Mouse (Mus musculus) forebrain, embryonic 13.5 days (tissue): ENCODE data around the gene Il10rb. TPM values are rescaled to one million over a fixed set of nuclear protein-coding genes. Genes with fewer than 3 reads are reported as not detected.

ENCODE experiments used
- ATAC-seq: fragments of 200-750 bp; cut with Nextera tagmentation; 2 replicates; pipeline ENCODE4 v1.8.0; 2017
- H3K27ac ChIP-seq: fragments of 300-500 bp; sonication (generic); 2 replicates; pipeline ENCODE4 v1.5.1; 2015; ENCODE audit warnings: inconsistent platforms, mild to moderate bottlenecking, moderate library complexity
- H3K27me3 ChIP-seq: fragments of 300-500 bp; sonication (generic); 2 replicates; pipeline ENCODE4 v1.6.1; 2015; ENCODE audit warnings: mild to moderate bottlenecking, inconsistent platforms
- H3K36me3 ChIP-seq: fragments of 300-500 bp; sonication (generic); 2 replicates; pipeline ENCODE4 v1.6.1; 2015; ENCODE audit warnings: mild to moderate bottlenecking, inconsistent platforms; ENCODE audit not compliant: poor library complexity, severe bottlenecking
- H3K4me1 ChIP-seq: fragments of 300-500 bp; sonication (generic); 2 replicates; pipeline ENCODE4 v1.6.1; 2015; ENCODE audit warnings: inconsistent platforms
- H3K4me2 ChIP-seq: fragments of 300-500 bp; sonication (generic); 2 replicates; pipeline ENCODE4 v1.6.1; 2015; ENCODE audit warnings: inconsistent platforms, mild to moderate bottlenecking, moderate library complexity
- H3K4me3 ChIP-seq: fragments of 300-500 bp; sonication (generic); 2 replicates; pipeline ENCODE4 v1.5.1; 2015; ENCODE audit warnings: mild to moderate bottlenecking, inconsistent platforms
- H3K9ac ChIP-seq: fragments of 300-500 bp; sonication (generic); 2 replicates; pipeline ENCODE4 v1.6.1; 2015; ENCODE audit warnings: mild to moderate bottlenecking, inconsistent platforms
- H3K9me3 ChIP-seq: fragments of 300-500 bp; sonication (generic); replicated peaks from 2 replicates; pipeline ENCODE4 v1.6.1; 2016; ENCODE audit warnings: inconsistent platforms
- WGBS: fragments of 180-500 bp; shearing (Covaris S2); methylation state at CpG from one replicate; pipeline ENCODE4 v1.1.7; 2015; 5-methylcytosine and 5-hydroxymethylcytosine counted together
- polyA plus RNA-seq: library from polyadenylated mRNA; unstranded; fragments of >200 nt; fragmentation: Nextera tagmentation; extraction: Ambion mirVana; gene quantifications from 2 replicates; pipeline ENCODE4 v1.2.1, GENCODE M21; 2015

The Il10rb gene
- polyA plus RNA-seq, 1 experiment from 2014 or later, result 5.9 TPM

DNA sequence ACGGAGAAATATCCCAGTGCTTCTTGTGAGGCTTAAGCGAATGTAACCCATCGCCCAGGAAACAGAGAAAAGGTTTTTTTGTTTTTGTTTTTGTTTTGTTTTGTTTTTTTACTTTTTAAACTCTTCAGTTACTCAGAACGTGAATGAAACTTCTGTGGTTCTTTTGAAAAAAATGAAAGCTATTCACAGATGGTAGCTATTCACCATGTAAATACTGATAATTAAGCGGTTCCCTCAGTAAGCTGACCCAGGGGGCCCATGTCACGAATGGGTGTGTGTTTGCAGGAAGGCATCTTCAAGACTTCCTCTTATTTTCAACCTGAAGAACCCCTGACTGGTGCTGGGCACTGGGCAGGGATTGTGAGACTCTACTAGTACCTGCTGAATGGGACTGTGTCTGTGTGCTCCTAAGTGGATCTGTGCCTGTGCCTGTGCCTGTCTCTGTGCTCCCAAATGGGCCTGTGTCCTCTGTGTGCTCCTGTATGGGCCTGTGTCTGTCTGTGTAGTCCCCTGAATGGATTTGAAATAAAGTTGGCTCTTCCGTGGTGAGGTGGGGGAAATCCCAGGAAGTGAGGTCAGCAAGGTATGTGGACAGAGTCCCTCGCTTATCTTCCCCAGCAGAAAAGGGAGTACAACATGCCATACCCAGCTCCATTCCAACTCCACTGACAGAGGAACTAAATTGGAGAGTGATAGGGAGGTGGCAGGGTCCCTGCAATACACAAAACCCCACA, 41.0 kb downstream of the Il10rb start:
- Histone ChIP-seq H3K27ac (no peak overlapping the region), H3K4me1 (no peaks in the 10 kb centered on the region), H3K4me2 (no peak overlapping the region), H3K27me3 (no peaks in the 10 kb centered on the region), H3K9ac (no peak overlapping the region), H3K9me3 (no peaks in the 10 kb centered on the region), H3K4me3 (no peak overlapping the region), H3K36me3 (no peaks in the 10 kb centered on the region)
- 71% methylated on average over 8 of the region's 8 CpGs for WGBS
- ATAC-seq, result no peak

DNA sequence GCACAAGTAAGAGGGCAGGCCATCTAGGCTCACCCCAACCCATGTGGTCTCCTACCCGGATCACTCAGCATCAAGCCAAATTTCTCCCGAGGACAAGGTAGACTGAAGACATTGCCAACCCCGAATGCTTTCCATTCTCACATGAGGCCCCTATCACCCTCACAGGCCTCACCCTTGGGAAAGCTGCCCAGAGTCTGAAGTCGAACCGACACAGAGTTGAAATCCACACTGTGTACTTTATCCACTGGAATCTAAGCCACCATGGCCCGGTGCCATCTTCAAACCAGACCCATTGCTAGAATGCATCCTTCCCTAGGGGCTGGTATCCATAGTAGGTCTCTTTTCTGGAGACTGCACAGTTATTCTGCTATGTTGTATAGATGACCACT, 41.5 kb downstream of the Il10rb start:
- Histone ChIP-seq H3K27me3 (no peaks in the 10 kb centered on the region), H3K9ac (no peak overlapping the region), H3K36me3 (no peaks in the 10 kb centered on the region), H3K4me2 (no peak overlapping the region), H3K27ac (no peak overlapping the region), H3K9me3 (no peaks in the 10 kb centered on the region), H3K4me3 (no peak overlapping the region), H3K4me1 (no peaks in the 10 kb centered on the region)
- 93% methylated on average over 6 of the region's 6 CpGs for whole genome bisulfite sequencing
- no peak for ATAC-seq

DNA sequence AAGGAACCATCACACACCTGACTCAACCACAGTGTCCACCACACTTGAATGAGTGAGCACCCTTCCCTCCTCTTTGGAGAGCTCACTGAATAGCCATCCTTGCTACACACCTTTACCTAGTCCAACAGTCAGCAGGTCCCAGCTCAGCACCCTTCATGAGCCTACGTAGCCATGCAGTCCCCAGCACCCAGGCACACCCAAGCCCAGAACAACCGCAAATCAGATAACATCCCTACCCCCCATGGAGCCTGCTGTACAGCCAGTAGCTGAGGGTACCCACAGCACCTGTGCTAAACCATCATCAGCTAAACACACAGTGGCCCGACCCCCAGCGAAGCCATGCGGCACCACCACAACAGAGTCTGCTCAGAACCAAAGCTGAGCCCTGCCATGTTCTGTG, 42.1 kb downstream of the Il10rb start:
- 94% methylated on average over 5 of the region's 5 CpGs for WGBS
- ATAC-seq, result no peak
- Histone ChIP-seq H3K27me3 (no peaks in the 10 kb centered on the region), H3K9me3 (no peaks in the 10 kb centered on the region), H3K36me3 (no peaks in the 10 kb centered on the region), H3K4me3 (no peak overlapping the region), H3K9ac (no peak overlapping the region), H3K4me1 (no peaks in the 10 kb centered on the region), H3K27ac (no peak overlapping the region), H3K4me2 (no peak overlapping the region)

DNA sequence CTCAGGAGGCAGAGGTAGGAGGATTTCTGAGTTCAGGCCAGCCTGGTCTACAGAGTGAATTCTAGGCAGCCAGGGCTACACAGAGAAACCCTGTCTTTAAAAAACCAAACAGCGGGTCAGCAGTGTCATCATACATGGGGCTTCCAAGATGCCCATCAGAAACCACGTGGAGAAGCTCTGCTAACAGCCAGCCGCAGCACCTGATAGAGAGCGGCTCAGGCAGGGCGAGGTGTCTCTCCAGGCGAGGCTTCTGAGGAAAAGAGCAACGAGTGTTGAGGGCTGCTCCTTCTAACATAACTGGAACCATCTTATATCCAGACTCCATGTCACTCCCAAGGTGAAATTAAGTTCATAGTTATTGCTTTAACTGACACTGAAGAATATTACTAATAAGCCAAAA, 42.9 kb downstream of the Il10rb start:
- Histone ChIP-seq H3K36me3 (no peaks in the 10 kb centered on the region), H3K27ac (no peak overlapping the region), H3K4me1 (no peaks in the 10 kb centered on the region), H3K4me3 (no peak overlapping the region), H3K4me2 (no peak overlapping the region), H3K9me3 (no peaks in the 10 kb centered on the region), H3K27me3 (no peaks in the 10 kb centered on the region), H3K9ac (no peak overlapping the region)
- WGBS, result 86% methylated on average over 7 of the region's 7 CpGs
- ATAC-seq, result no peak

DNA sequence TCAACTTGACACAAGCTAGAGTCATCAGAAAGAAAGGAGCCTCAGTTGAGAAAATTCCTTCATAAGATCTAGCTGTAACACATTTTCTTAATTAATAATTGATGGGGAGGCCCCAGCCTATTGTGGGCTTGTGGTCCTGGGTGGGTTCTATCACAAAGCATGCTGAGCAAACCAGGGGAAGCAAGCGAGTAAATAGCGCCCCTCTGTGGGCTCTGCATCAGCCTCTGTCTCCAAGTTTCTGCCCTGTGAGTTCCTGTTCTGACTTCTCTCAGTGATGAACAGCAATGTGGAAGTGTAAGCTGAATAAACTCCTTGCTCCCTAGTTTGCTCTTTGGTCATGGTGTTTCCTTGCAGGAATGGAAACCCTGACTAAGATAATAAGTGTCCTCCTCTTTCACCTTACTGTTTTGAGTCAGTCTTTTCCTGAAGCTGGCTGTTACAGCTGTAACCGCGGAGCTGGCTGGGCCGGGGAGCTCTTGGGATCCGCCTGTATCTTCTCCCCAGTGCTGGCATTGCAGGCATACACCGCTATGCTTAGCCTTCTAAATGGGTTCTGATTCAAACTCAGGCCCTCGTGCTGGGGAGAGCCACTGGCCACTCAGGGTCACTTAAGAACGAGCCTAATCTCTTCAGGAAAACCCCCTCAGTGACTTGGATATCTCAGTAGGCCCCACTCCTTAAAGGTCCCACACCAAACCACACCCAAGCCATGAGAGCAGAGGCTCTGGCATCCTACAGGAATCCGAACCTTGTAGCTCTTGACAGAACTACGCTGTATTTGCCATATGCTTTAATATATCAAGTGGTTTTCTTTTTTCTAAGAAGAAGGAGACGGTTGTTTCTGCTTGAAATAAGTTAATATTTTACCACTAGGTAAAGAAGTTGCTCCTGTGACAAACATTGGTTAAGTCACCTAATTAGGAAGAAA, 44.4 kb downstream of the Il10rb start:
- Histone ChIP-seq H3K4me2 (no peak overlapping the region), H3K27me3 (no peaks in the 10 kb centered on the region), H3K9ac (no peak overlapping the region), H3K4me3 (no peak overlapping the region), H3K9me3 (no peaks in the 10 kb centered on the region), H3K36me3 (no peaks in the 10 kb centered on the region), H3K4me1 (no peaks in the 10 kb centered on the region), H3K27ac (no peak overlapping the region)
- 82% methylated on average over 12 of the region's 12 CpGs for WGBS
- no peak for ATAC-seq

DNA sequence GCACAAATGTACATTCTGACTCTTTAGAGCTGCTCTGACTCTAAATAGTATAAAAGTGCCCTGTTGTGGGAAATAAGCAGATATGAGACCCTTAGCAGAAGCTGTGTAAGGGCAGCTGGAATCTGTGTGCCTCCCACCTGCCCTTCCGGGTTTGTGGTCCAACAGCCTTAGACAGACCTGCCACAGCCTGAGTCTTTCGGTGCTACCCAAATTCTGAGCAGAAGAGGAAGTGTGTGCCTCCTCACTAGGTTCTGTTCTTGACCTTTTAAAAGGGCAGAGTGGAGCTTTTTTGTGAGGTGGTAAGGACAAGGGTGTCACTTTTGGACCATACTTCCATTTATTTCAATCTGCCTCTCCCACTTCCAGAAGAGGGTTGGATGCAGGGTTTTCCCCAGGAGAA, 46.0 kb downstream of the Il10rb start:
- H3K9me3 ChIP-seq, result no peaks in the 10 kb centered on the region
- no peaks in the 10 kb centered on the region for H3K4me1 ChIP-seq
- no peak overlapping the region for H3K9ac ChIP-seq
- no peak overlapping the region for H3K4me3 ChIP-seq
- ATAC-seq, result no peak
- H3K27me3 ChIP-seq, result no peaks in the 10 kb centered on the region
- no peaks in the 10 kb centered on the region for H3K36me3 ChIP-seq
- no peak overlapping the region for H3K27ac ChIP-seq
- whole genome bisulfite sequencing, result 93% methylated on average over 2 of the region's 2 CpGs
- no peak overlapping the region for H3K4me2 ChIP-seq

DNA sequence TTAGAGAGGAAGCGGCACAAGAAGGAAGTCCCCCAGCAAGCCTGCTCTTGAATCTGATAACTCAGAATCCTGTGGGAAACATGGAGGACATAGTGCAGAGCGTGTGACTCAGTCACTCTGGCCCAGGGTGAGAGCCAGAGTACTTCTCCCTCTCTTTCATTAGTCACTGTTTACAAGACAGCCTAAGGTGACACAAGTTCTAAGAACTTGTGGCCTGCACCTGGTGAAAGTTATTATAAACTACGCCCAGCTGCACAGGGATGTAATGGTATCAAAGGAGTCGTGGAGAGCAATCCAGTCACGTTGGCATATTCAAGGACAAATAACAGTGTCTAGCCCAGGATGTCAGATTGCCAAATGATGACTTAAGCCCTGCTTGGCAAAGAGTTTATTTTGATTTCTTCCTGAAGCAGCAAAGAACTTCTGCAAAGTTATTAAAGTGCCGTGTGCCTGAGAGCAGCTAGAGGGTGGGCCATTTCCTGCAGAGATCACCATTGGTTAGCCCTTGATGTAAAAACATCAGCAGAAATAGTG, 46.5 kb downstream of the Il10rb start:
- ATAC-seq, result no peak
- H3K9me3 ChIP-seq, result no peaks in the 10 kb centered on the region
- no peak overlapping the region for H3K4me2 ChIP-seq
- WGBS, result 77% methylated on average over 6 of the region's 6 CpGs
- no peak overlapping the region for H3K9ac ChIP-seq
- H3K4me1 ChIP-seq, result no peaks in the 10 kb centered on the region
- no peak overlapping the region for H3K27ac ChIP-seq
- no peaks in the 10 kb centered on the region for H3K36me3 ChIP-seq
- no peak overlapping the region for H3K4me3 ChIP-seq
- H3K27me3 ChIP-seq, result no peaks in the 10 kb centered on the region

DNA sequence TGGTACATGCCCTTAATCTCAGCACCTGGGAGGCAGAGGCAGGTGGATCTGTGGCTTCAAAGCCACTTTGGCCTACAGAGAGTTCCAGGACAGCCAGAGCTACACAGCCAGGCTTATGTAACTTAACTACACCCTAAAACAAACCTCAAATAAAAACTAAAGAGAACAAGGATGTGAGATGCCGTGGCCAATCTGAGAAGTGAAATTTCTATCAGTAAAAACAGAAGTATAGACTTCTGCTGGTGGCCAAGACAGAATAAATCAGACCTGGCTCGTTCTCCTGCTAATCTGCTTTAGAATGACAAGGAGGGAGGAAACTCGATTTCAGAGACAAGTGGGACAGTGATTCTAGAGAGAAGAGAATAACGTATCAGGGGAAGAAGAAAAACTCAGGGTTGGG, 49.9 kb downstream of the Il10rb start:
- no peaks in the 10 kb centered on the region for H3K36me3 ChIP-seq
- no peak overlapping the region for H3K4me3 ChIP-seq
- no peak overlapping the region for H3K4me2 ChIP-seq
- no peaks in the 10 kb centered on the region for H3K9me3 ChIP-seq
- ATAC-seq, result no peak
- H3K9ac ChIP-seq, result no peak overlapping the region
- no peak overlapping the region for H3K27ac ChIP-seq
- H3K27me3 ChIP-seq, result no peaks in the 10 kb centered on the region
- H3K4me1 ChIP-seq, result peaks cover 10% of the 10 kb centered on the region
- WGBS, result 71% methylated on average over 4 of the region's 4 CpGs

DNA sequence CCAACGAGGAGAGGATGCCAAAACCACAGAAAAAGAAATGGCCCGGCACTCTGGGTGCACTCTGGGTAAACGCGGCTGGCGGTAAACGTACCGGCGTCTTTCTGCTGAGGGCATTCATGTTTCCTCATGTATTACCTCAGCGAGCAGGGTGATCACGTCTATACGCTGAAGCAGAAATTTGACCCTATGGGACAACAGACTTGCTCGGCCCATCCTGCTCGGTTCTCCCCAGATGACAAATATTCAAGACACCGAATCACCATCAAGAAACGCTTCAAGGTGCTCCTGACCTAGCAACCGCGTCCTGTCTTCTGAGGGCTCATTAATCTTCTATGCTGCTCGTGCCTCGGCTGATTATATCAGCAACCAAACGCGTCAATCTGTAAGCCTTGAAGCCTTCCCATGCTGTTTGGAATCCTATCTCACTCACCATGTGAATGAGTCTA, 52.4 kb downstream of the Il10rb start:
- H3K36me3 ChIP-seq, result no peaks in the 10 kb centered on the region
- H3K27ac ChIP-seq, result 0 out of 2 replicates have a peak overlapping the region, but pooled peaks have one; percentile 22
- no peaks in the 10 kb centered on the region for H3K9me3 ChIP-seq
- WGBS, result 77% methylated on average over 21 of the region's 21 CpGs
- peaks cover 10% of the 10 kb centered on the region for H3K4me1 ChIP-seq
- no peak overlapping the region for H3K4me2 ChIP-seq
- no peaks in the 10 kb centered on the region for H3K27me3 ChIP-seq
- no peak for ATAC-seq
- no peak overlapping the region for H3K4me3 ChIP-seq
- H3K9ac ChIP-seq, result no peak overlapping the region

DNA sequence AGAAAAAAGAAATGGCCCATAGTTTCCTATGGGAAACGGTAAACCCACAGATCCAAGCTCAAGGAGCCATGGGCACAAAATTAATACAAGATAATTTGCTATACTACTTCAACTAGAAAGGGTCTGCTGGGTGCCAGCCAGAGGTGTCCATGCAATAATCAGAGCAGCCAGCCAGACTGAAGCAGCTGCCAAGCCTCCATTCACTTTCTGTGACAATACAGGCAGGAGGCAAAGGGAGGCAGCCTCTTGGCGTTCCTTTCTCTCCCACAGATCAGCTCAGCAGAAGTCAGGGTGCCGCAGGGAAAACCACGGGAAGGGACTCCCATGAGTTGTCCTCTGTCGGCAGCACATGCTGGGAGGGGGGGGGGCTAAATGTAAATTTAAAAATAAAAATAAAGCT, 53.0 kb downstream of the Il10rb start:
- ATAC-seq, result peak; percentile 82
- H3K4me1 ChIP-seq, result peaks cover 10% of the 10 kb centered on the region

DNA sequence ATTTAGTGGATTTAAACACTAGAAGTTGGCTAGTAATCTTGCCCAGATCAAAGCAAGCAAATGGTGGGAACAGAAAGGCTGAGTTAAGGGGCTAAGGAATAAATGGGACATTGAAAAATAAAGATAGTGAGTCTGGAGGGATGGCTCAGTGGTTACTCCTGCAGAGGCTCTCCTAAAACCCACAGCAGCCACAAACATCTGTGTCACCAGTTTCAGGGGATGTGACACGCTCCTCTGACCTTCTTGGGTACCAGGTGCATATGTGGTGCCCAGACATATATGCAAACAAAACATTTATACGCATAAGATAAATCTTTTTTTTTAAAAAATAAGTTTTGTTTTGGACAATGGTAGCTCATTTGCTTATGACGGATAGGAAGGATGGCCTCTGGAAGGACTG, 53.4 kb downstream of the Il10rb start:
- WGBS, result 93% methylated on average over 3 of the region's 3 CpGs
- peaks cover 10% of the 10 kb centered on the region for H3K4me1 ChIP-seq
- H3K9me3 ChIP-seq, result no peaks in the 10 kb centered on the region
- H3K27ac ChIP-seq, result peak overlapping the region; percentile 65
- no peak for ATAC-seq
- no peaks in the 10 kb centered on the region for H3K27me3 ChIP-seq
- no peaks in the 10 kb centered on the region for H3K36me3 ChIP-seq
- H3K4me3 ChIP-seq, result no peak overlapping the region
- H3K4me2 ChIP-seq, result peak overlapping the region; percentile 7
- no peak overlapping the region for H3K9ac ChIP-seq

More for the DNA sequence above, 53.0 kb downstream of the Il10rb start:
- Histone ChIP-seq H3K27me3 (no peaks in the 10 kb centered on the region), H3K9me3 (no peaks in the 10 kb centered on the region), H3K36me3 (no peaks in the 10 kb centered on the region), H3K27ac (peak overlapping the region; percentile 65), H3K4me3 (no peak overlapping the region), H3K4me2 (peak overlapping the region; percentile 7), H3K9ac (no peak overlapping the region)
- 15% methylated on average over 5 of the region's 5 CpGs for WGBS

DNA sequence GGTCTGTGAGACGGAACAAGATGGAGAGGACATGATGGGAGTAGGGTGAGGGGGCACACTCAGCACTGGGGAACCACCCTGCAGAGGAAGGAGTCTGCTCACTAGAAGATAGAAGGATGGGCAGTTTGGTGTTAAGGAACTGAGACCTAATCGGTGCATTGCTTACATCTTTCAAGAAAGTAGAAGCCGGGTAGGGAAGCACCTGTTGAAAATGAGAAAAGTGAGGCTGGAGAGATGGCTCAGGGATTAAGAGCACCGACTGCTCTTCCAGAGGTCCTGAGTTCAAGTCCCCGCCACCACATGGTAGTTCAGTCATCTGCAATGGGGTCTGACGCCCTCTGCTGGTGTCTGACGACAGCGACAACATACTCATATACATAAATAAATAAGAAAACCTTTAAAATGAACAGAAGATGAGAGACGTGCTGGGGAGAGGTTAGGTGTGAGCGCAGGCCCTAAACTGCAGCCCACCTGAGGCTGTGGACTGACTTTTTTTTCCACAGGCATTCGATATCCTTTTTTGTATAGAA, 53.9 kb downstream of the Il10rb start:
- 73% methylated on average over 11 of the region's 11 CpGs for WGBS
- H3K9ac ChIP-seq, result no peak overlapping the region
- no peaks in the 10 kb centered on the region for H3K9me3 ChIP-seq
- H3K27me3 ChIP-seq, result no peaks in the 10 kb centered on the region
- H3K4me3 ChIP-seq, result no peak overlapping the region
- no peaks in the 10 kb centered on the region for H3K36me3 ChIP-seq
- no peak overlapping the region for H3K27ac ChIP-seq
- H3K4me2 ChIP-seq, result no peak overlapping the region
- no peak for ATAC-seq
- H3K4me1 ChIP-seq, result peaks cover 10% of the 10 kb centered on the region
